Mouse (Mus musculus): ENCODE data around the gene Prpf38b.
"Not testable (repeated sequence)": the region's sequence is repeated elsewhere in the genome, so short reads cannot be mapped to it uniquely, and the experiment has no call there.

The Prpf38b gene

DNA sequence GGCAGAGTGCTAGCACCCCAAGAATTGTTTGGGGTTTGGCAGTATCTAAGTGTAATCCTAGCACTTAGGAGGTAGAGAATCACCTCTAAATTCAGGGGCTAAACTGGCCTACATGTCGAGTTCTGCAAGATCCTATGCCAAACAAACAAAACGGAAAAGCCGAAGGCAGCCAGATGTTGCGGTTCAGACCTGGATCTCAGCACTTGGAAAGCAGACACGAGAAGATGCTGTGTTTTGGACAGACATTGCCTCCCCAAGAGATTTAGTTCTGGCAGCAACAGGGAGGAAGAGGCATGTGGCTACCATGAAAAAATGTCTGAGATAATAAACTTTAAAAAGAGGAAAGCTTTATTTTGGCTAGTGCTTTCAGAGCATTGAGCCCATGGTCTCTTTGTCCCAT lies 10.8 kb downstream of the Prpf38b start:
- DNase-seq (ENCODE audit: low spot score in 2 of 2), result no peak

DNA sequence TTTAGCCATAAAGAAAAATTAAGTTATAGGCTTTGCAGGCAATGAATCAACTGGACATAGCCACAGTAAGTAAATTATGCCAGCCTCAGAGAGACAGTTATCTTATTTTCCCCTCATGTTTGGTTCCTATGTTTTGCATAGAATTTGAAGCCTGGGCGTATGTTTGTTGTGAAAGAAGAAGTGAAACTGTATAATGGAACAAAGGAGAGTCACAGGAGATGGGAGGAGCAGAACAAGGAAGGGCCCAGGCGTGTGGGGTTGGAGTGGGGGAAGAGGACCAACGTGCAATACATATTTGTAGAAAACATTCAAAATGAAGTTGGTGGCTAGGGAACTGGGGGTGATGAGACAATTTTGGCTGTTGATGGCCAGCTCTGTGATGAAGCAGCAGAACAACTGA lies 11.4 kb downstream of the Prpf38b start:
- DNase-seq (ENCODE audit: low spot score in 2 of 2), result no peak

DNA sequence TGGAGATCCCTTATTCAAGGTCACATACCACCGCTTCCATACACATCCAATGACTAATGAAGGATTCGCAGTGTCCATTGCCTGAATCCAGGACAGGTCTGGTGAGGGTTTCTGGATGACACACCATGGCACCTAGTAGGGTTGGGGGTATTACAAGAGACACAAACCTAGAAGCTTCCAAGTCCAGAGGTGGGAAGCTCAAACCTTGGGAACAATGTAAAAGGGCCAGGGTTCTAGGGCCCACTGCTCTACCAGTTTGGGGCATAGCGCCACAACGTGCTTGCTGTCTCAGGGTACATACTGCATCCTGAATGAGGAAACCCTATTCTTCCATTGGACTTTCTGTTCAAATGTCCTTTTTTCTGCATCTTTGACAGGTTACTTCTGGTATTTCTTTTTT lies 12.9 kb downstream of the Prpf38b start:
- no peak for DNase-seq (ENCODE audit: low spot score in 2 of 2)

GRCm38 (mm10) chr3:108892914-108893313 lies 18.6 kb downstream of the Prpf38b start:
- DNase-seq (ENCODE audit: low spot score in 2 of 2), result no peak

DNA sequence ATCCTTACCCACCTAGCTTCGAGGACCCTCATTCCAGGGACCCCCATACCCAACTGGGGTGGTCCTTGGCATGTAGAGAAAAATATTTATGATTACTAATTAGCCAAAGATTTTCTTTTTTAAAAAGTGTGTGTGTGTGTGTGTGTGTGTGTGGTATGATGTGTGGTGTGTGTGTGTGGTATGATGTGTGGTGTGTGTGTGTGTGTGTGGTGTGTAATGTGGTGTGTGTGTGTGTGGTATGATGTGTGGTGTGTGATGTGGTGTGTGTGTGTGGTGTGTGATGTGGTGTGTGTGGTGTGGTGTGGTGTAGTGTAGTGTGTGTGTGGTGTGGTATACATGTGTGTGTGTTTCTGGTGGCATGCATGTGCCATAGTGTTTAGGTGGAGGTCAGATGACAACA lies 19.4 kb downstream of the Prpf38b start:
- DNase-seq (ENCODE audit: low spot score in 2 of 2), result no peak

GRCm38 (mm10) chr3:108889908-108890307 lies 21.6 kb downstream of the Prpf38b start, which contains the start of gene Fndc7:
Gene Fndc7 (minus strand): TSS chr3:108890008.
- no peak for DNase-seq (ENCODE audit: low spot score in 2 of 2)

GRCm38 (mm10) chr3:108887618-108887975 lies 23.9 kb downstream of the Prpf38b start:
- no peak for DNase-seq (ENCODE audit: low spot score in 2 of 2)

DNA sequence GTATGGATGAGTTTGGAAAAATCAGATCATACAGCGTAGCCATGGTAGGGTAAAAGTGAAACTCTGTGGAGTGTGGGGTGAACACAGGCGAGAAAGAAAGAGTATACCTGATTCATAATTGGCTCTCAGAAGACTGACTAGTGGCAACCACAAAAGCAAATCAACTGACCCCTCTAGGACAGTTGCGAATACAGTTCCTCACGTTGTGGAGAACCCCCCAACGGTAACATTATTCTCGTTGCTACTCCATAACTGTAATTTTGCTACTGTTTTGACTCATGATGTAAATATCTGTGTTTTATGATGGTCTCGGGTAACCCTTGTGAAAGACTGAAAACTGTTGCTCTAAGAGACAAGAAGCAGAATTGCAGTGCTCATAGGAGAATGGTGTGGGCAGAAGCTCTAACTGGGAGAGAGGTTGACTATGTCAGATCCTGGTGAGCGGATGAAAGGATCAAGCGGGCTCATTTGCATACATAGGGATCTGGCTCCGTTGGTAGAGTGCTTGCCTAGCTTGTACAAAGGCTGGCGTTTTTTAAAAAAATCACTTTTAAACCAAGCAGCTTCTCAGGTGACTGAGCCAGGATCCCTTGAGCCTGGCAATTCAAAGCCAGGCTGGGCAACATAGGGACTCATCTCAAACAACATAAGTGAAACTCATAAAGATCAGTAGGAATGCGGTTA lies 24.5 kb downstream of the Prpf38b start:
- DNase-seq (ENCODE audit: low spot score in 2 of 2), result no peak

DNA sequence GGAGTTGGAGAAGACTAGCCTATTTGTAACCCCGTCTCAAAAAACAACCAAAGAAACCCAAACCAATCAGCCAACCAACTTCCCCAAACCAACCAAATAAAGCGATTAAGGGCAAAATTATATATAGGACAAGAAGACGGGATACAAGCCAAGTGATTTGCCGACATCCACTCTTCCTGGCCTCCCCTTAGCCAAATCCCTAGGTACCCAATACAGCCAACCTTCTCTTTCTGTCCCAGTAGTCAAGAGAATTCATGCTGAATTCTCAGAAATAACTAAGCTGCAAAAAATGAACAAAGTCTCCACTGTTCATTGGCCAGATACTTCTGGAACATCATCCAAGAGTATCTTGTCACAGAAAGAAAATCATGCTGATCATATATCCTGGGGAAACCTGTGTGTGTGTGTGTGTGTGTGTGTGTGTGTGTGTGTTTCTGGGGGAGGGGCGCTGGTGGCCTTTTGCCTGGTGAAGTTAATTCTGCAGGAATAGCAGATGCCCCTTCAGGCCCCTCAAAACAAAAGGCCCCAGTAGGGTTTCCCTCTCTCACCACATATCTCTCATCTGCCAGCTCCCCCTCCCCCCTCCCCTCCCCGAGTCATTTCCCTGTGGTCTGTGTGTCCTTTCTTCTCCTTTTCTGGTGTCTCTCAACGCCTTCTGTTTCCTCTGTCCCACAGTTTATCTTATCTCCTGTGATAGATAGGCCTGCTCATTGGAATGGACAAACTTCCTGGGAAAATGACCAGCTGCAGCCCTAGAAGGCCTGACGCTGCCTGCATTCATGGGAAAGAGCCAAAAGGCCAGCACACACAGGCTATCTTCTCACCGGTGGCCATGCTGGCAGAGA lies 25.6 kb downstream of the Prpf38b start:
- DNase-seq (ENCODE audit: low spot score in 2 of 2), result no peak

DNA sequence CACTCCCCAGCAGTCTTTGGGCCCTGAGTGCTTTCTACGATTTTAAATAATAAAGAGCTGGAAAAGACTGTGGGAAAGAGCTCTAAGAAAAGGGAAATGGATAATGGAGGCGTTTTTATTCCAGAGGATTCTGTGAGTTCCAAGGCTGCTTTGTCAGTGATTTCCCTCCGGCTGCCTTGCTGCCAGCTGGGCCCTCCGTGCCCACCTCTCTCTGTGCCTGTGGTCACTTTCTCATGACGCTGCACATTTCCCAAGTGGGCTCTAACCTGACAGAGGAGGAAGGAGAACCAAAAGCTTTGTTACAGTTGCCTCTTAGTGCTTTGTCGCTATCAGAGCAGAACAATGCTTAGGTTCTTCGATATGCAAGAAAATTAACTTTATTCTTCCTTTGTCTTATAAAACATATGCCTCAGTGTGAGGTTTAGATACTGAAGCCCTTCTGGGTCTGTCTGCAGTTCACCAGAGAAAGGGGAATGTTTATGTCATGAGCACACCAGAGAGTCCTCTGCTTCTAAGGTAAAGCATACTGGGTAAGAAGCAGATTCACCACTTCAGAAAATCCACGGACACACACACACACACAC lies 26.7 kb downstream of the Prpf38b start:
- no peak for DNase-seq (ENCODE audit: low spot score in 2 of 2)

DNA sequence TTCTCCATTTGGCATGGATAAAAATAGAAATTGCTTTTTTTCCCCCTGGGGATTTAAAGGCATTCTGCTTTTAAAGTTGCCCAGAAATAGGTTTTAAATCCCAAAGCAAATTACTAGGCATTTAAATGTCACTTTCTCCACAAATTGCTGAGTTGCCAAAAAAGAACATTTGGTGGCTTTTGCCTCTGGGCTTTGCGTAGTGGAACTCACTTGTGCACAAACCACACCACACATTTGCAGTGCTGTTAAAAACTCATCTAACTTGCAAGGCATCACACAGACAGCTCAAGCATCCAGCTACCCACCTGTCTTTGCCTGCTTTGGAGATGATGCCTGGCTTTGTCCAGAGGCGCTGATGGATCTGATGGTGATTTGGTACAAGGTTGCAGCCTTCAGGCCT lies 28.5 kb downstream of the Prpf38b start:
- no peak for DNase-seq (ENCODE audit: low spot score in 2 of 2)

- DNase-seq (ENCODE audit: low spot score in 2 of 2), result not testable (repeated sequence)
Measured at GRCm38 (mm10) chr3:108881873-108882272, 29.7 kb downstream of the Prpf38b start.

DNA sequence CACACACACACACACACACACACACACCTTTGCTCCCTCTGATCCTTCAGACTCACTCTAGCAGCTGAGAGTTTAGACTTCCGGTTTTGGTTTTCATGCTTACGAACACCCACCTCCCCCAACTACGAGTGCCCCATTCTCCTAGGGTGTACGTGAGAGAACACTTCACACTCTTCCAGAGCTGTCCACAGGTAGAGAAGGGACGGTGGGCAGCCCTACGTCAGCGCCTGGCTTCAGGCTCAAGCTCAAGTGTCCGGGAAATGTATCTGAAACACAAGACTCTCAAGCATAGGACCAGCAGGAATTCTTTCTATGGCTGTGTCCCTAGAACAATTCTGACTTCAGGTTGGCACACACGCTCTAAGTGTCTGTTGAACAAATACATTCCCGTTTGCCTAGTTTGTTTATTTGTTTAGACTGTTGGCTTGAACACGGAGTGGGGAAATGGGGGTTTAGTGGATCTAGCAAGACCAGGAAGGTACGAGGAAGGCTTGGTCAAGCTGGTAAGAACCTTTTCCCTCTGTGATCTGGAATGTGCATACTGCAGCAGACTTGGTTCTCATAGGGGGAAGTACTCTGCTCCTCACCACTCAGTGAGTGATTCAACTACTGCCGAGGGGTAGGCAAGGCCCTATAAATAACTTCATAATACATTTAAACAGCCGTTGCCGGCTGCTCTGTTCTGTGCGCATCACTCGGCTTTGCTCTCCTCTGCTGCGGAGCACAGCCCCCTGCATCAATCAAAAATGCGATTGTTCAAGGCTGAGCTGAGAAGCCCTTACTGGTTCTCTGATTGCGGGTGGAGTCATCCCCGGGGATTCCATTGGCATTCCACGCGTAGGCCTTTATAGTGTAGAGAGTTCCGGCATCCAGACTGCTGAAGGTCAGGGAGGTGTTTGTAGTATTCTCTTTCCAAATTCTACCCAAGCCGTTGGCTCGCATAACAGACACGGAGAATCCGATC lies 30.7 kb downstream of the Prpf38b start:
- no peak for DNase-seq (ENCODE audit: low spot score in 2 of 2)

DNA sequence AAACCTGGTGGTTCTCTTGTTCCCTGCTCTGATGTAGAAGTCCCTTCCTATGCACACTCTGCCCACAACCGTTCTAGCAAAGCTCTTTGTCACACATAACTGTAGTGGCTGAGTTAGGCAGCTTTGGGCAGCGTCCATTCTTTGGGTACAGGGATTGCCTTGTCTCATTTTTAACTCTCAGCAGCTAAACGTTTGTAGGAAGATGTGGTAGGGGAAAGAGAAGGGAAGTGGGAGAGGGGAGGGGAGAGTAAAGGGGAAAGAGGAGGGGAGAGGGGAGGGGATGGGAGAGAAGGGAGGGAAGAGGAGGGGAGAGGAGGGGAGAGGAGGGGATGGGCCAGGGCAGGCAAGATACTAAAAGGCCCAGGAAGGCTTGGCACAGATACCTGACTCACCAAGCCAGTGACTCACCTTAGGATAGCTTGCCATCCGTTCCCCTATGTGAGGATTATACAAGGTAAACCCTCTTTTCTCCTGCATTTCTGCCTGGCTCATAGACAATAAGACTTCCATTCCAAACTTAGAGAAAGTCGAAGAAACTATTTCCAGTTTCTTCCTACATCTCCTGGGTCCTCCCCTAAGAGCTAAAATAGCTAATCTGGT lies 31.6 kb downstream of the Prpf38b start:
- DNase-seq (ENCODE audit: low spot score in 2 of 2), result no peak

- DNase-seq (ENCODE audit: low spot score in 2 of 2), result no peak
Measured at GRCm38 (mm10) chr3:108879129-108879528, 32.4 kb downstream of the Prpf38b start.

DNA sequence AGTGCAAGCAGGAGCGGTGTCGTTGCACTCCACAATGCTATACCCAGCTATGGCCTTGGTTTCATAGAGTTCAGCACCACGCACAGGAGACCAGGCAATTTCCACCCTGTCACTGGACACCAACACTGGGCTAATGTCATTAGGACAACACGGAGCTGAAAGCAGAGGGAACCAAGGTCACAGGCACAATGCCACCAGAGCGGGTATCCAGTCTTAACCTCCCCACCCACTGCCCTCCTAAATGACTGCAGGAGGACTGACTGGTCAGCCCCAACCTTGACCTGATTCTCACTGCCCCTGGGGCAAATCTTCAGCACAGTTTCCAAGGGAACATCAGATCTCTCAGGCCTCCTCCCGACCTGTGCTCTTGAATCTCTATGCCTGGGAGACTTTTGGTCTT lies 40.9 kb downstream of the Prpf38b start:
- DNase-seq (ENCODE audit: low spot score in 2 of 2), result no peak

DNA sequence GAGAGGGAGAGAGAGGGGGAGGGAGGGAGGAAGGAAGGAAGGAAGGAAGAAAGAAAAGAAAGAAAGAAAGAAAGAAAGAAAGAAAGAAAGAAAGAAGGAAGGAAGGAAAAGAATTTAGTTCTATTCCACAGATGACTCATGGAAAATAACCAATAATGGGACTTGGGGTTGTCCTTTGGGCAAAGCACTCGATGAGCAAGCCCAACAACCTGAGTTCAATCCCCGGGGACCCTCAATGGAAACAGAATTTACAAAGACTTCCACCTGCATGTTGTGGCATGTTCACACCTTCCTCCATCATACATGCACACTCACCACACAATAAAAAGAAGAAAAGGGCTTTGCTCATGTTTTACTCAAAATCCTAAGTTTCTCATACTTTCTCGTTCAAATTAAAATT lies 44.1 kb downstream of the Prpf38b start:
- no peak for DNase-seq (ENCODE audit: low spot score in 2 of 2)

DNA sequence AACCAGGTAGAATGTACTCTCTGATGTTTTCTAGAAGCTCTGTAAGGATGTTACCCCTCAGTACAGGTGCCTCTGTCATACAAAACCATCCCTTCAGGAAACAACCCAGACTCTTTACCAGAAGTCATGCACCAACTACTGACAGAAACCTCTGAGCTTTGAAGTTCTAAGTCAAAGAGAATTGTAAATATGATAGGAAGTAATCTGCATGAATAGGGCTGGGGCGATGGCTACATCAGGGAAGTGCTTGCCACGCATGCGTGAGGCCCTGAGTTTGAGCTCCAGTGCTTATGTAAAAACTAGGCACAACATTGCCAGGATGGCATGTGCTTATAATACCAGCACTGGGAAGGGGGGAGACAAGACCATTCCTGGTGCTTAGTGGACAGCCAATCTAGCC lies 45.9 kb downstream of the Prpf38b start:
- no peak for DNase-seq (ENCODE audit: low spot score in 2 of 2)

DNA sequence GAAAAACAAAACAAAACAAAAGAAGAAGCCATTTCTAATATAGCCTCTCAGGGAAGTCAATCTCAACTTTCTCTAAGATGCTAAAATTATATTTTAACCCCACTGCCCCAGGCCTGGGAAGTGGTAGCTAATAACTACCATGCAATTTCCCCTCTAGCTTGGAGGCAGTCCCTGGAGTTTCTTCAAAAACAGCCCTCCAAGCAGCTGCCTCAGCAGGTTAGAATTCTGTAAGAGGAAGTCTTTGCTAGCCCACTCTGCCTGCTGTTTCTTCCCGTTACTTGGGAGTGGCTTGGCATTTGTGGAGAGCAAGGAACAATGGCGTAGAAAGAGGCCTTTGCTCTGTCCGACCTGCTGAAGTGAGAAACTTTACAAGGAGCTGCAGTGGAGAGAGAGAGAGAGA lies 46.4 kb downstream of the Prpf38b start:
- no peak for DNase-seq (ENCODE audit: low spot score in 2 of 2)

GRCm38 (mm10) chr3:108863091-108863490 lies 48.4 kb downstream of the Prpf38b start:
- DNase-seq (ENCODE audit: low spot score in 2 of 2), result no peak

DNA sequence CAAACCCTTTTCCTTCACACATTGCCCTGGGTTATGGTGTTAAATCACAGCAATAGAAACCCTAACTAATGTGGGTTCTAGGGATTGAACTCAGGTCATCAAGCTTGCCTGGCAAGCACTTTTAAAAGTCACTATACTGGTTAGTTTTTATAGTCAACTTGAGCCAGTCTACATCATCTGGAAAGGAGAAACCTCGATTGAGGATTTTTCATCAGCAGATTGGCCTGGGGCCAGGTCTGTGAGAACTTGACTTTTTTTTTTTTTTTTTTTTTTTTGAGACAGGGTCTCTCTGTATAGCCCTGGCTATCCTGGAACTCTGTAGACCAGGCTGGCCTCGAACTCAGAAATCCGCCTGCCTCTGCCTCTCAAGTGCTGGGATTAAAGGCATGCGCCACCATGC lies 49.2 kb downstream of the Prpf38b start:
- DNase-seq (ENCODE audit: low spot score in 2 of 2), result not testable (repeated sequence)
